Mouse (Mus musculus) thymus, adult 2 months (tissue): ENCODE measurements around the gene A3galt2.

Experiments
- CTCF ChIP-seq: fragments of 200-500 bp; IDR thresholded peaks from 2 replicates; pipeline ENCODE4 v1.5.1; 2012; ENCODE audit warnings: mild to moderate bottlenecking, control low read depth, low read length, moderate library complexity, borderline replicate concordance; ENCODE audit not compliant: control insufficient read depth, poor library complexity, insufficient read depth; ENCODE audit errors: extremely low read depth
- POLR2A ChIP-seq: fragments of 200-500 bp; IDR thresholded peaks from 2 replicates; pipeline ENCODE4 v1.6.1; 2012; ENCODE audit warnings: mild to moderate bottlenecking, low read length, control low read depth, moderate library complexity; ENCODE audit not compliant: control insufficient read depth, poor library complexity, insufficient read depth; ENCODE audit errors: extremely low read depth

DNA sequence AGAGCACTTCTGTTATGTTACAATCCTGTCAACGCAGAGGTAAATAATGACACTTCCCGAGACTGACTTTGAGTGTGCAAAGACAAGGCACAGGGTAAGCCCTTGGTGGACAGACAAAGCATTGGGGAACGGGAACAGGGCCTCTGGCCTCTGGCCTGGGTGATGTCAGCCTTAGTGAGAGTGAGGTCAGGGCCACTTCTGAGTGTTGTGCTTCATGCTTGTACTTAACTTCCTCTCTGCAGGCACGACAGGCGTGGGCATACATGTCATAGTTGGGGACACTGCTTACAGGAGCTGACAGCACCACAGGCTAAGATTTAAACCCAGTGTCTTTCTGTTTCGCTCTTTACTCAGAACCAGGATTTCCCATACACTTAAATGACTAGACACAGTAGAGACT lies 21.7 kb upstream of the A3galt2 start:
- no peak for TF ChIP-seq CTCF
- no peak for TF ChIP-seq POLR2A
